Mouse (Mus musculus): Measurements from ENCODE around the gene Atat1. TPM values are rescaled to one million over a fixed set of nuclear protein-coding genes. Genes with fewer than 3 reads are reported as not detected.

The Atat1 gene
- polyA plus RNA-seq, 1 experiment from 2014 or later: 313 TPM

DNA sequence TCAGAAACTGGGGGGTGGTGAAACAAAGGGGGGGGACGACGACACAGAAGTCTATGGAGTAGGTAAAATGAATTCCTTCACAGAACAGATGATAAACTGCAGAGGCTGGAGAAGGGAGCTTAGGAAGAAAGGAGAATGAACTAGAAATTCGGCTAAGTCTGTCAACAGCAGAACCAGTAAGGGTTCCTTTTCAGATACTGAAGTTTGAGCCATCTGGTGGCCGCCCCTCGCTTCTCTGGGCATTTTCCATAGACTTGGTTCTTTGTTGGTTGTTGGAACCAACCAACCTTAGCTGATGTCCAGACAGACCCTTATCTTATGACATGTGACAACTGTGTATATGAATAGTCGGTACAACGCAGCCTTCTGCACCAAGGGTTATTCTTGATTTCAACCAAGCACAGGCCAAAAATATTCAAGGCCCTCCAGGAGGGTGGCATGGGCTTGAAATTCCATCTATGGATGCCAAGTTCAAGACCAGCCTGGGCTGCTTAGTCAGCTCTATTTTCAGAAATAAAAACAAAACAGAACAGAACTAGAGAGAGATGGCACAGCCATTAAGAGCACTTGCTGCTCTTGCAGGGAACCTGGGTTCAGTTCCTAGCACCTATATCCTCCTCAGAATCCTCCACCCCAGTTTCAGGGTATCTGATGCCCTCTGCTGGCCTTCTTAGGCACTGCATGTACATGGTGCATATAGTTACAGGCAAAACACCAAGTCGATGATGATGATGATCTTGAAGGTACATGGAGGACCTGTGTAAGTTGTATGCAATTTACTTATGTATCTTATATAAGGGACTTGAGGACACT lies 38.8 kb downstream of the Atat1 start:
- WGBS: 84% methylated on average over 8 of the region's 8 CpGs
- DNase-seq (ENCODE audit: low spot score) (no peak), ATAC-seq (no peak)
- Histone ChIP-seq H3K36me3 (ENCODE audit: control insufficient read depth, insufficient read depth, low read length) (peaks cover 38% of the 10 kb centered on the region), H3K9me3 (replicated peaks; ENCODE audit: control insufficient read depth, low read length) (peaks cover 4% of the 10 kb centered on the region; the same call in 1 of the 2 replicates), H3K27ac (ENCODE audit: low read depth, low read length) (no peak overlapping the region), H3K9ac (ENCODE audit: low read length) (peak overlapping the region; percentile 5; the same call in 1 of the 2 replicates), H3K4me1 (ENCODE audit: control insufficient read depth, insufficient read depth, low read length) (peaks cover 33% of the 10 kb centered on the region), H3K4me3 (ENCODE audit: low read depth, low read length) (no peak overlapping the region), H3K27me3 (replicated peaks; ENCODE audit: control insufficient read depth, insufficient read depth, low read length) (no peaks in the 10 kb centered on the region), H3K4me2 (ENCODE audit: low read length) (peak overlapping the region; percentile 92)

DNA sequence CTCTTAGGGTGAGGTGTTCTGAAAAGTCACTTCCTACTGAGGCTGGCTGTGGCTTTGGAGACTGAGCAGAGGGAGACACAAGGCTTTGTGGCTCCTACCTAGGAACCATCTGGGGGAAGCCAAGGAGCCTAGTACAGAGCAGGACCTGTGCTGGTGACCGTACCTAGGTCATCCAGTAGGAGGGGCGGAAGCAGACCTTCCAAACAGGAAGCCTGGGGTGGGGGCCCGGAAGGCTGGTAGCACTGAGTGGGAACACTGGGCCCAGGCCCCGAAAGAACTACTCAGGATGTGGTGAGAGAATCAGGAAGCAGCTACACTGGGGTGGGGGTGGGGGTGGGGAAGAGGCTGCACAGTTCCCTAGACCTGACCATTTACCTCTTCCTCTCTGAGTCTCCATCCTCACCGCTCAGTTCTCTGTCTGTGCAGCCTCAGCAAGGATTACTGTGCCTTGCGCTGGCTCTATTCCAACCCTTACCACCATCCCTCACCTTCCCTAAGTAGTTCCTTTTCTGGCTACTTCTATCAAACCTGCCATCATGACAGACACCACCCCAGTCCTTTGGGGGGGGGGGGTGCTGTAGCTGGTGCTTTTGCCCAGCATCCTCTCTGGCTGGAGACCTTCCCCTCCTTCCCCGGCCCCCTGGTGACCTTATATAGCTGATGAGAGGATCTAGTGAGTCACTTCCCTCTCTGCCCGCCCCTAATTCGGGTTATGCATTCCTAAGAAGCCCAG lies 39.6 kb downstream of the Atat1 start:
- peak overlapping the region; percentile 59 for H3K4me3 ChIP-seq (ENCODE audit: low read depth, low read length)
- peak overlapping the region; percentile 92 for H3K4me2 ChIP-seq (ENCODE audit: low read length)
- peaks cover 4% of the 10 kb centered on the region; the same call in 1 of the 2 replicates for H3K9me3 ChIP-seq (replicated peaks; ENCODE audit: control insufficient read depth, low read length)
- H3K27me3 ChIP-seq (replicated peaks; ENCODE audit: control insufficient read depth, insufficient read depth, low read length): no peaks in the 10 kb centered on the region
- peak overlapping the region; percentile 72 for H3K9ac ChIP-seq (ENCODE audit: low read length)
- WGBS: 76% methylated on average over 9 of the region's 9 CpGs
- peaks cover 33% of the 10 kb centered on the region for H3K36me3 ChIP-seq (ENCODE audit: control insufficient read depth, insufficient read depth, low read length)
- ATAC-seq (no peak), DNase-seq (ENCODE audit: low spot score) (no peak)
- H3K4me1 ChIP-seq (ENCODE audit: control insufficient read depth, insufficient read depth, low read length): peaks cover 33% of the 10 kb centered on the region
- peak overlapping the region; percentile 18; the same call in 1 of the 2 replicates for H3K27ac ChIP-seq (ENCODE audit: low read depth, low read length)

DNA sequence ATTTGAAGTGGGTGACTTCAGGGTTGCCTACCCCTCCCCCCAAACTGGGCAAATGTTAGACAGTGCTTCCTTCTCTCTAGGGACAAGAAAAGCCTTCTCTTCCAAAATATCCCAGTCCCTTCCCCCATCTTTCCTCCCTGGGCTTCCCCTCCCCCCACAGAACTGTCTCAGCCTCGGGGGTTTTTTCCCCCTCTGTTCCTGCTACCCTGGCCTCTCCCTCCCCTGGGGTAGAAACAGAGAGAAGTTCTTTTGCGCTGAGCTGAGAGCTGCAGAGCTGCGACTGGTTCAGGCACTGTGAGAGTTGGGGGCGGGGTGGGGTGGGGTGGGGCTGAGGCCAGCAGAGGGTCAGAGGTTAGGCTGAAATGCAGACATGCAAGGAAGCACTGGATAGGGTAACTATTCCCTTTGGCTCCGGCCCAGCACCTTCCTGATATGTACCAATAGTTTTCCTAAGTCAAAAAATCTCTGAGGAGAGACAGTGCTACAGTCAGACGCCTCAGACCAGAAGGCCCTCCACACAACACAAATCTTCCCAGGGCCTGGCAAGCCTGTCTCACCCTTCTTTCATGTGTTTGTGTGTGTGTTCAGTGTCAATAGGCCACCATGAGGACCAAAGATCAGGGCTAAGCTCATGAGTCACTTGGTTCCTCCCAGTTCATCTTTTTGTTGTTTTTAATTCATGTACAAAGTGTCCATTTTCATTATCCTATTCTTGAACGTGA lies 40.4 kb downstream of the Atat1 start:
- WGBS: 3% methylated on average over 7 of the region's 7 CpGs
- peak; percentile 10 for DNase-seq (ENCODE audit: low spot score)

DNA sequence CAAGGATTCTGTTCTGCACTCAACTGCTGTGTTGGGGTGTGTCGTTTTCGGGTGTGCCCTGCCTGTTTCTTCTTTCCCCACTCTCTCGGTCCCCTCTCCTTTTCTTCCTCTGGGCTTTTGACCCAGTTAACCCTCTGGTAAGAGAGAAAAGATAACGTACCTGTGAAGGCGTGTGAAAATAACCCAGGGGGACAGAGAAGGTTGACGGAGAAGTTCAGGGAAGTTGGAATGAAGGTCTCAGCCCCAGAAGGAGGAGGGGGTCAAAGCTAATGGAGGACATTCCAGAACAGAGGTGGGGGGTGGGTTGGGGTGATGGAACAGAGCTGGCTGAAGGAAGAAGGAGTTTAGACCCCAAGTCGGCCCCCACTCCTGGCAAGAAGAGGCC lies 40.9 kb downstream of the Atat1 start:
- WGBS: 4% methylated on average over 7 of the region's 7 CpGs
- no peak for DNase-seq (ENCODE audit: low spot score)

More for the DNA sequence above, 40.4 kb downstream of the Atat1 start:
- Histone ChIP-seq H3K4me3 (ENCODE audit: low read depth, low read length) (peak overlapping the region; percentile 59), H3K4me1 (ENCODE audit: control insufficient read depth, insufficient read depth, low read length) (peaks cover 33% of the 10 kb centered on the region), H3K4me2 (ENCODE audit: low read length) (peak overlapping the region; percentile 92), H3K9ac (ENCODE audit: low read length) (peak overlapping the region; percentile 72), H3K9me3 (replicated peaks; ENCODE audit: control insufficient read depth, low read length) (peaks cover 4% of the 10 kb centered on the region; the same call in 1 of the 2 replicates), H3K27me3 (replicated peaks; ENCODE audit: control insufficient read depth, insufficient read depth, low read length) (no peaks in the 10 kb centered on the region), H3K36me3 (ENCODE audit: control insufficient read depth, insufficient read depth, low read length) (peaks cover 25% of the 10 kb centered on the region), H3K27ac (ENCODE audit: low read depth, low read length) (peak overlapping the region; percentile 55; the same call in 1 of the 2 replicates)
- no peak for ATAC-seq

DNA sequence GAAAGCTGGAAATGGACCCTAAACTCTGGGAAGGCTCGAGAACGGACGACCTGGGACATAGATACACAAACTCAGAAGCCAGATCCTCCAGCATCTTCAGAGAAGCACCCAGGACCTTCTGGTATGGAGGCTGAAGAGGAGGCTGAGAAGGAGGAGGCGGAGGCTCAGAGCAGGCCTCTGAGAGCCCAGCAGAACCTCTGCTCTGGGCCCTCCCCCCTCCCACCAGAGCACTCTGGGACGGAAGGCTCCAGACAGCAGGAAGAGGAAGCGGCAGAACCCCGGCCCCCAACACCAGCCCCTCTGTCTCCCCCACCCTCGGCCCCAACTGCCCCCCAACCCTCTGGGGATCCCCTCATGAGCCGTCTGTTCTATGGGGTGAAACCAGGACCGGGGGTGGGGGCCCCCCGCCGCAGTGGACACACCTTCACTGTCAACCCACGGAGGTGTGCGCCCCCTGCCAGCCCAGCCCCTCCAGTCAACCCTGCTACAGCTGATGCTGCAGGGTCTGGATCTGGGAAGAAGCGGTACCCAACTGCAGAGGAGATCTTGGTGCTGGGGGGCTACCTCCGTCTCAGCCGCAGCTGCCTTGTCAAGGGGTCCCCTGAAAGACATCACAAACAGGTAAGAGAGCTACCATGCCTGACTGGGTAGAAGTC lies 41.6 kb downstream of the Atat1 start:
- Histone ChIP-seq H3K4me2 (ENCODE audit: low read length) (peak overlapping the region; percentile 92), H3K27me3 (replicated peaks; ENCODE audit: control insufficient read depth, insufficient read depth, low read length) (no peaks in the 10 kb centered on the region), H3K9me3 (replicated peaks; ENCODE audit: control insufficient read depth, low read length) (peaks cover 4% of the 10 kb centered on the region; the same call in 1 of the 2 replicates), H3K4me1 (ENCODE audit: control insufficient read depth, insufficient read depth, low read length) (peaks cover 33% of the 10 kb centered on the region), H3K27ac (ENCODE audit: low read depth, low read length) (peak overlapping the region; percentile 21; the same call in 1 of the 2 replicates), H3K9ac (ENCODE audit: low read length) (peak overlapping the region; percentile 72), H3K36me3 (ENCODE audit: control insufficient read depth, insufficient read depth, low read length) (peaks cover 19% of the 10 kb centered on the region), H3K4me3 (ENCODE audit: low read depth, low read length) (peak overlapping the region; percentile 59)
- no peak for DNase-seq (ENCODE audit: low spot score)
- WGBS: 40% methylated on average over 14 of the region's 17 CpGs
- ATAC-seq: no peak

More for the DNA sequence above, 40.9 kb downstream of the Atat1 start:
- Histone ChIP-seq H3K4me3 (ENCODE audit: low read depth, low read length) (peak overlapping the region; percentile 59), H3K27me3 (replicated peaks; ENCODE audit: control insufficient read depth, insufficient read depth, low read length) (no peaks in the 10 kb centered on the region), H3K9me3 (replicated peaks; ENCODE audit: control insufficient read depth, low read length) (peaks cover 4% of the 10 kb centered on the region; the same call in 1 of the 2 replicates), H3K4me2 (ENCODE audit: low read length) (peak overlapping the region; percentile 92), H3K4me1 (ENCODE audit: control insufficient read depth, insufficient read depth, low read length) (peaks cover 33% of the 10 kb centered on the region), H3K9ac (ENCODE audit: low read length) (peak overlapping the region; percentile 72), H3K27ac (ENCODE audit: low read depth, low read length) (no peak overlapping the region), H3K36me3 (ENCODE audit: control insufficient read depth, insufficient read depth, low read length) (peaks cover 19% of the 10 kb centered on the region)
- no peak for ATAC-seq

DNA sequence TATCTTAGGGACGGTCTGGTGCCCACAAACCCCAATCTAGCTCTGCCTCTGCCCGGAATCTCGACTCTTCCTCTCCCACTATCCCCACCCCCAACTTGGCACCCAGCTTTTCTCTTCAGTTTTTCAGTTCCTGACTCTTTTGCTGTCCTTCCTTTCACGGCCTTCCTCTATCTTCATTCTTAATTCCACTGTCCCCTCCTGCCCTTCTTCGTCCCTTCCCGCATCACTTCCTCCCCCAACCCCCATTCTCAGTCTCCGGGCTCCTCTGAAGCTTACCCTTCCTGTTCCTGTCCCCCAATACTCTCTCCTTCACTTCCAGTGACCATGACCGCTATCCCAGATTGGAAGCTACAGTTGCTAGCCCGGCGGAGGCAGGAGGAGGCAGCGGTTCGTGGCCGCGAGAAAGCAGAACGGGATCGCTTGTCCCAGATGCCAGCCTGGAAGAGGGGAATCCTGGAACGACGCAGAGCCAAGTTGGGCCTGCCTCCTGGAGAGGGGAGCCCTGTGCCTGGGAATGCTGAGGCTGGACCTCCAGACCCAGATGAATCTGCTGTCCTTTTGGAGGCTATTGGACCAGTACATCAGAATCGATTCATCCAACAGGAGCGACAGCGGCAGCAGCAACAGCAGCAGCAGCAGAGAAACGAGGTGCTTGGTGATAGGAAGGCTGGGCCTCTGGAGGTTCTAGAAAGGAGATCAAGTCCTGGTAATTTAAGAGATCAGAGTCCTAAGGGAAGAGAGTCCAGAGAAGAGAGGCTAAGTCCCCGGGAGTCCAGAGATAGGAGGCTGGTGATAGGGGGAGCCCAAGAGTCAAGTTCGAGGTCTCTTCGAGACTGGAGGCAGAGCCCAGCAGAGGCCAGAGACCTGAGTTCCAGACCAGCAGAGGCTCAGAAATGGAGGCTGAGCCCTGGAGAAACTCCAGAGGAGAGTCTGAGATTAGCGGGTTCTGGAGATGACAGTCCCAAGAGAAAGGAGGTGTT lies 42.7 kb downstream of the Atat1 start:
- H3K27ac ChIP-seq (ENCODE audit: low read depth, low read length): peak overlapping the region; percentile 96
- DNase-seq (ENCODE audit: low spot score) (peak; percentile 28), ATAC-seq (no peak)
- H3K9me3 ChIP-seq (replicated peaks; ENCODE audit: control insufficient read depth, low read length): peaks cover 4% of the 10 kb centered on the region; the same call in 1 of the 2 replicates
- WGBS: 8% methylated on average over 26 of the region's 26 CpGs
- peaks cover 14% of the 10 kb centered on the region for H3K36me3 ChIP-seq (ENCODE audit: control insufficient read depth, insufficient read depth, low read length)
- no peaks in the 10 kb centered on the region for H3K27me3 ChIP-seq (replicated peaks; ENCODE audit: control insufficient read depth, insufficient read depth, low read length)
- peak overlapping the region; percentile 72 for H3K9ac ChIP-seq (ENCODE audit: low read length)
- H3K4me2 ChIP-seq (ENCODE audit: low read length): peak overlapping the region; percentile 92
- peaks cover 33% of the 10 kb centered on the region for H3K4me1 ChIP-seq (ENCODE audit: control insufficient read depth, insufficient read depth, low read length)
- peak overlapping the region; percentile 59 for H3K4me3 ChIP-seq (ENCODE audit: low read depth, low read length)

DNA sequence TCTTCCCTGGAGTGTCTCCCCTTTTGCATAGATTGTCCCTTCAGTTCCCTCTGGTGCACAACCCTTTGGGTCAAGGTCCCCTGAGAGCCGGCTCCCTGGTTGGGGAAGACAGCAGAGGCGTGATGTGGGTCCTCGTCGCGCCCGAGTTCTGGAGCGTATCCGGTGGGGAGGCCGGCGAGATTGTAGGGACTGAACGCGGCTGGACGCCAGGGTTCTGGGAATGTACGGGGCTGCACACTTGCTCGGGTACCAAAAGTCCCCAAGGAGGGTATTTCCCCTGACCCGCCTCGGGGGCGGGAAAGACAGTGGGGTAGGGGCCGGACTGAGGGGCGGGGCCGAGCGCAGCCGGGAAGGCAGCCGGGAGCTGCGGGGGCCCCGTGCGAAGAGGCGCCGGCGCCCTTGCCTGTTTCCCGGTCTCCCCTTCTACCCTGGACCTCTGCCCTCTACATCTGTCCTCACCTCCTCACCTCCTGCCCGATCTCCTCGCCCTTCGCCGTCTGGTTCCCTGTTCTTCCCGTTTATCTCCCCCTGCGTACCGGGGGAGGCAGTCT lies 43.5 kb downstream of the Atat1 start:
- Histone ChIP-seq H3K4me2 (ENCODE audit: low read length) (peak overlapping the region; percentile 92), H3K27ac (ENCODE audit: low read depth, low read length) (peak overlapping the region; percentile 96), H3K27me3 (replicated peaks; ENCODE audit: control insufficient read depth, insufficient read depth, low read length) (no peaks in the 10 kb centered on the region), H3K9ac (ENCODE audit: low read length) (peak overlapping the region; percentile 72), H3K36me3 (ENCODE audit: control insufficient read depth, insufficient read depth, low read length) (peaks cover 13% of the 10 kb centered on the region), H3K4me3 (ENCODE audit: low read depth, low read length) (peak overlapping the region; percentile 59), H3K9me3 (replicated peaks; ENCODE audit: control insufficient read depth, low read length) (peaks cover 3% of the 10 kb centered on the region; the same call in 1 of the 2 replicates), H3K4me1 (ENCODE audit: control insufficient read depth, insufficient read depth, low read length) (peaks cover 36% of the 10 kb centered on the region)
- ATAC-seq (peak; percentile 38), DNase-seq (ENCODE audit: low spot score) (peak; percentile 61)
- WGBS: 0% methylated on average over 35 of the region's 38 CpGs

Data from forebrain, embryonic 14.5 days (tissue).